Mouse (Mus musculus): ENCODE data around the gene Cenpm. TPM values are rescaled to one million over a fixed set of nuclear protein-coding genes. Genes with fewer than 3 reads are reported as not detected.

Cenpm gene
- total and polyA plus RNA-seq, 2 experiments from 2014 or later: 15.0 to 23.0 TPM

DNA sequence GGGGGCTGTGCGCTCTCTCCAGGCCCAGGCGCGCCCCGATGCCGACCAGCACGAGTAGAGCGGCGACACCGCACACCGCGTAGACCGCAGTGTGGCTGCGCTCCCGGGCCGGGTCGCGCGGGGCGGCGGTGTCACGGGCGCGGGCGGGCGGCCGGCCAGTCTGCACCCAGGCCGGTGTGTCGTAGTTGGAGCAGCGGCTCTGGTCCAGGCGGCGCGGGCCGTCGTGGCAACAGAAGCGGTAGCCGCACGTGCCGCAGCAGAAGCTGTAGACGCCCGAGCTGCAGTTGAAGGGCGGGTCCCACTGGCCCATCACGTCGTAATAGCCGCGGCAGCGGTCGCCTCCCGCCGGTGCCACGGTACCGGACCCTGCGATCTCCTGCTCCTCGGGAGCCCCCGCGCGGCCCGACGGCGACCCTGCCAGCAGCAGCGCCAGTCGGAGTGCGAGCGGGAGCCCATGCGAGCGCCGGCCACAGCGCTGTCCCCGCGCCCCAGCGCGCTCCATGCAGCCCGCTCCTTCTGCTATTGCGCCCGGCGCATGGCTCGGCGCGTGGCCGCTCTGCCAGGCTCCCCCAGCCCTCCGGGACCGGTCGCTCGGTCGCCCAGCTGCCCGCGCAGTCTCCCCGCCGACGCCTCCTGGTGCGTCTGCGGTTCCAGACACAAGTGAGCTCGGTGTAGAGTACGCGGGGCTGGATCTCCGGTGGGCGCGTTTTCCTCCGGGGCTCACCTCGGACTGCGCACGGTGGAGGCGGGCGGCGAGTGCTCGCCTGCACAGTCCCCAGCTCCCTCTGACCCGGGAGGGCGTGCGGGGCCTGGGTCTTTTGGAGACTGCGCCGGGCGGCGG lies 32.4 kb downstream of the Cenpm start:
- Histone ChIP-seq H3K4me1 (ENCODE audit: insufficient read depth, low read length) (peaks cover 17% of the 10 kb centered on the region; the same call in 1 of the 2 replicates), H3K9ac (replicated peaks; ENCODE audit: low read length) (peak overlapping the region; percentile 47), H3K36me3 (ENCODE audit: insufficient read depth, low read length) (no peaks in the 10 kb centered on the region), H3K4me3 (ENCODE audit: low read length) (peak overlapping the region; percentile 47), H3K27me3 (ENCODE audit: insufficient read depth, low read length) (peaks cover 27% of the 10 kb centered on the region), H3K27ac (no peak overlapping the region), H3K9me3 (ENCODE audit: low read length) (no peaks in the 10 kb centered on the region), H3K4me2 (ENCODE audit: low read depth, low read length) (peak overlapping the region; percentile 66)
- DNase-seq (ENCODE audit: low spot score) (peak; percentile 54), ATAC-seq (peak; percentile 57)
- WGBS: under 1% methylated on average over 100 of the region's 112 CpGs
- TF ChIP-seq CTCF (IDR thresholded peaks at IDR 0.05; ENCODE audit: low read depth): no peak

DNA sequence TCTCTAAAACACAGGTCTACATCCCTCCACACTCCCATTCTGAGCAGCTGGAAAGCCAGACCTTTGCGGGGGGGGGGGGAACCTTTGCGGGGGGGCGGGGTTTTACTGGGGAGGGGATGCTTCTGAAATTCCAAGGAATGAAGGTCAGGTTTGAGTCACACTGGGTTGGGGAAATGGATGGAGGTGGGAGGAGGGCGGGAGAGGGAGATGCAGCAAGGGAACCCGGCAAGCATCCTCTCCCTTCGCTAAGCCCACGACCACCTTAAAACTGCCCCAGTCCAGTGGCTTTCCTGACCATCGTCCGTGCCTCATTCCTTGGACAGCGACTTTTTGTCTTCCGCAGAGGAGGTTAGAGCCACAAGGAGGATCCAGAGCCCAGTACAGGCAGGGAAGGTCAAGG lies 33.3 kb downstream of the Cenpm start:
- no peak for TF ChIP-seq CTCF (IDR thresholded peaks at IDR 0.05; ENCODE audit: low read depth)
- peak overlapping the region; percentile 66 for H3K4me2 ChIP-seq (ENCODE audit: low read depth, low read length)
- H3K4me1 ChIP-seq (ENCODE audit: insufficient read depth, low read length): peaks cover 22% of the 10 kb centered on the region
- DNase-seq (ENCODE audit: low spot score) (no peak), ATAC-seq (no peak)
- H3K27ac ChIP-seq: no peak overlapping the region
- H3K9me3 ChIP-seq (ENCODE audit: low read length): no peaks in the 10 kb centered on the region
- WGBS: 2% methylated on average over 11 of the region's 11 CpGs
- peak overlapping the region; percentile 47; the same call in 1 of the 2 replicates for H3K9ac ChIP-seq (replicated peaks; ENCODE audit: low read length)
- peaks cover 27% of the 10 kb centered on the region for H3K27me3 ChIP-seq (ENCODE audit: insufficient read depth, low read length)
- no peaks in the 10 kb centered on the region for H3K36me3 ChIP-seq (ENCODE audit: insufficient read depth, low read length)
- H3K4me3 ChIP-seq (ENCODE audit: low read length): peak overlapping the region; percentile 47

DNA sequence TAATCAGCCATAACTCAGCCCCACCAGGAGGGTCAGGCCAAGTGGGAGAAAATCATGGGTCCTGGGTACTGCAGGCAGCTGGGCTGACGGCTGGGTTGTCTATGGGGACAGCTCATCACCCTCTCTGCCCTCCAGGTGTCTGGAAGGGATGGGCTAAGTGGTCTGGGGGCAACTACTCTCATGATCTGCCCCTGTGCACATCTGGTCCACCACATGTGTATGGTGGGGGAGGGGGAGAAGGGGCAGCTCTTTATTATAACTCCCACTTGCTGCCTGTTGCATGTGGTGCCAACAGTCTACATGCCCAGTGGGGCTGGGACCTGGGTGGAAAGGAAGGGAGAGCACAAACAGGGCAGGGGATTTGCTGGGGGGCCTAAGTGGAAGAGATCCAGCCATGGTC lies 33.7 kb downstream of the Cenpm start:
- H3K4me2 ChIP-seq (ENCODE audit: low read depth, low read length): peak overlapping the region; percentile 66; the same call in 1 of the 2 replicates
- H3K4me1 ChIP-seq (ENCODE audit: insufficient read depth, low read length): peaks cover 24% of the 10 kb centered on the region
- no peak overlapping the region for H3K9ac ChIP-seq (replicated peaks; ENCODE audit: low read length)
- H3K9me3 ChIP-seq (ENCODE audit: low read length): no peaks in the 10 kb centered on the region
- H3K36me3 ChIP-seq (ENCODE audit: insufficient read depth, low read length): no peaks in the 10 kb centered on the region; the same call in 1 of the 2 replicates
- DNase-seq (ENCODE audit: low spot score) (no peak), ATAC-seq (no peak)
- H3K27ac ChIP-seq: no peak overlapping the region
- no peak overlapping the region for H3K4me3 ChIP-seq (ENCODE audit: low read length)
- no peak for TF ChIP-seq CTCF (IDR thresholded peaks at IDR 0.05; ENCODE audit: low read depth)
- peaks cover 27% of the 10 kb centered on the region for H3K27me3 ChIP-seq (ENCODE audit: insufficient read depth, low read length)
- WGBS: 60% methylated on average over 1 of the region's 1 CpGs

- no peaks in the 10 kb centered on the region for H3K9me3 ChIP-seq (ENCODE audit: low read length)
- peaks cover 19% of the 10 kb centered on the region for H3K27me3 ChIP-seq (ENCODE audit: insufficient read depth, low read length)
- H3K9ac ChIP-seq (replicated peaks; ENCODE audit: low read length): no peak overlapping the region
- H3K4me1 ChIP-seq (ENCODE audit: insufficient read depth, low read length): peaks cover 26% of the 10 kb centered on the region
- no peak overlapping the region for H3K27ac ChIP-seq
- H3K4me3 ChIP-seq (ENCODE audit: low read length): no peak overlapping the region
- DNase-seq (ENCODE audit: low spot score) (no peak), ATAC-seq (no peak)
- WGBS: 69% methylated on average over 13 of the region's 13 CpGs
- no peak for TF ChIP-seq CTCF (IDR thresholded peaks at IDR 0.05; ENCODE audit: low read depth)
- H3K4me2 ChIP-seq (ENCODE audit: low read depth, low read length): 0 out of 2 replicates have a peak overlapping the region, but pooled peaks have one; percentile 0
- peaks cover under 1% of the 10 kb centered on the region; the same call in 1 of the 2 replicates for H3K36me3 ChIP-seq (ENCODE audit: insufficient read depth, low read length)
Measured at GRCm38 (mm10) chr15:82209295-82210050, 35.1 kb downstream of the Cenpm start.

DNA sequence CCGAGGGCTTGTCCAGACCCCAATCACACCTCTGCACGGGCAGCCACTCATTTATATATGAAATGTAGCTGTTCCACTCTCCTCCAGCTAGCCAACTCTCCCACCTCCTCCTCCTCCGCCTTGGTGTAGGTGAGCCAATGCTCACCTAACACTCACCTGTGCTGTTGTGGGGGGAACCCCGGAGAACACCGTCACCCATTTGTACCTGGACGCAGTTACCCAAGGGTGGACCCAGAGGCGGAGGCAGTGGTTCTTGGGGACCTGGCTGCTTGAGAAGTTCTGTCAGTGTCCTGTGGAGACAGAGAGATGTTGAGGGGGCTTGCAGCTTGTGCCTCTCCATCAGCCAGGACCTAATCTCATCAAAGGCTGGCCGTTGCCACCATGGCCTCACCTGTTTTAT lies 36.2 kb downstream of the Cenpm start:
- 87% methylated on average over 8 of the region's 8 CpGs for WGBS
- Histone ChIP-seq H3K36me3 (ENCODE audit: insufficient read depth, low read length) (peaks cover 12% of the 10 kb centered on the region; the same call in 1 of the 2 replicates), H3K4me3 (ENCODE audit: low read length) (no peak overlapping the region), H3K9me3 (ENCODE audit: low read length) (no peaks in the 10 kb centered on the region), H3K4me2 (ENCODE audit: low read depth, low read length) (no peak overlapping the region), H3K27ac (no peak overlapping the region), H3K9ac (replicated peaks; ENCODE audit: low read length) (no peak overlapping the region), H3K27me3 (ENCODE audit: insufficient read depth, low read length) (peaks cover 19% of the 10 kb centered on the region), H3K4me1 (ENCODE audit: insufficient read depth, low read length) (peaks cover 26% of the 10 kb centered on the region)
- no peak for TF ChIP-seq CTCF (IDR thresholded peaks at IDR 0.05; ENCODE audit: low read depth)
- ATAC-seq: no peak
- no peak for DNase-seq (ENCODE audit: low spot score)

DNA sequence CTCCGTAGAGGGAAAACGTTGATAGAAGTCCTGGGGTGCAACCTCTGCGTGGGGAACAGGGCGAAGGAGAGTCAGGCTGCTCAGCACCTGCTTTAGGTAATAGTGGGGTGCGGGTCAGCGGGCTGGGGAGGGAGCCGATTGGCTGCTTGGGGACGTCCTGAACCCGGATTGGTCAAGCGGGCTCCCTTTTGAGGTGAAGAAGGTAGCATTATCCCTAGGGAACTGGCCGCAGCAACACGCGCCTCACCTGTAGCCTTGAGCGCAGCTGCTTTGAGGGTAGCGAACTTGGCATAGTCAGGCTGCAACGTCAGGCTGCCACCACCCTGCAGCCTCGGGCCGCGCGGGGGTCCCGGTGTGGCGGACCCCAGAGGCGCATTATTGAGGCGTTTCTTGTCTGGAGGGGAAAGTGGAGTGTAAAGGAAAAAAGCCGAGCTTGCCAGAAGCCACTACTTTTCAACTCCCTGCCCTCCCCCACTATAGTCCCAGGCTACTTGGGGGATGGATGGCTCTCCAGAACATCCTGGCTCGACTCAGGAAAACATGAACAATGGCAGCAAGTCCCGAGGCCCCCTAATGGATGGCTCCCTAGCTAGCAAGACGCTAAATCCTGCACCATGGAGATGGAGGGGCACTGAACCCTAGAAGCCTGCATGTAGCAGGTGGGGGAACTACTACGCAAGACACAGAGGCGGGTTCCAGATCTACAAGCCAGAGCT lies 36.9 kb downstream of the Cenpm start:
- Histone ChIP-seq H3K4me2 (ENCODE audit: low read depth, low read length) (0 out of 2 replicates have a peak overlapping the region, but pooled peaks have one; percentile 11), H3K4me1 (ENCODE audit: insufficient read depth, low read length) (peaks cover 26% of the 10 kb centered on the region), H3K27ac (no peak overlapping the region), H3K9ac (replicated peaks; ENCODE audit: low read length) (no peak overlapping the region), H3K27me3 (ENCODE audit: insufficient read depth, low read length) (peaks cover 19% of the 10 kb centered on the region), H3K4me3 (ENCODE audit: low read length) (no peak overlapping the region), H3K9me3 (ENCODE audit: low read length) (no peaks in the 10 kb centered on the region), H3K36me3 (ENCODE audit: insufficient read depth, low read length) (peaks cover 18% of the 10 kb centered on the region)
- TF ChIP-seq CTCF (IDR thresholded peaks at IDR 0.05; ENCODE audit: low read depth): no peak
- 23% methylated on average over 30 of the region's 30 CpGs for WGBS
- no peak for DNase-seq (ENCODE audit: low spot score)
- ATAC-seq: no peak
